Mouse (Mus musculus) left cerebral cortex, postnatal 14 days (tissue): ENCODE measurements at regions not wholly inside any gene's neighbourhood (a gene's known extent, or its start where the extent isn't known, plus 50 kb on each side); places are given as distances from the start of the nearest gene placed in this dataset.

Source experiments
- DNase-seq, 2 experiments: peaks; one replicate each; pipeline ENCODE4 v3.0.0; 2021 to 2022; ENCODE audit warnings: low spot score in 2 of 2, mixed read lengths in 1 of 2
- intact Hi-C: fragments of 180-260 bp; cut with DNase I; formaldehyde crosslinking; loops from one replicate; pipeline ENCODE4 v1.15.1; 2025

GRCm38 (mm10) chr2:170294657-170295056, 133.0 kb downstream of the Bcas1 start:
- no peak for DNase-seq
- intact Hi-C loops = no loop called here

GRCm38 (mm10) chr2:170291841-170292655, 135.6 kb downstream of the Bcas1 start:
- DNase-seq = no peak
- intact Hi-C loops = no loop called here

DNA sequence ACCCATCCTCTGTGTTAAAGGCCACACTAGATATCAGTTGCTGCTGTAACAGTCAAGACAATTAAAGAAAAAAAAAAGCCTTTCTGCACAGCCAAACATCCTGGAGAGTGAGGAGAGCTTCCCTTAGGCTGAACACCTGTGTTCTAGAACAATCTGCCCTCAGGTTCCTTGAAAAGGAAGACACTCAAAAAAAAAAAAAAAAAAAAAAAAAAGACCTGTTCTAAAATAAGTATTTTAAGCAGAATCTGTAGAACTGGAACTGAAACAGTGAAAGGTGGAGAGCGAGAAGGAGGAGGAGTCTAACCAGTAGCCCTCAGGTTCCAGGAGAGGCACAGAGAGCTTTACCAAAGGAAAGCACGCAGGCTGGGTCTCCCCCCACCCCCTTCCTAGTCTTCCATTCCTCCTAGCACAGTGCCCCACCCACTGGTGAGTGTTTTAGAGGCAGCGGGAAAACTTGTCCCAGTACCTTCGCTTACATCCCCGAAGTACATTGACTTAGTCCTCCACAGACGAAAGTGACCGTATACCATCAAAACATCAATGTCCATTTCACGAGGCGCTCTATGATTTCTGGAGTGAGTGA, 138.2 kb downstream of the Bcas1 start:
- DNase-seq = no peak
- intact Hi-C loops = no loop called here

- intact Hi-C loops = no loop called here
- DNase-seq = no peak
Observed at GRCm38 (mm10) chr2:170288787-170289186, 138.9 kb downstream of the Bcas1 start.

GRCm38 (mm10) chr2:170288196-170288595, 139.4 kb downstream of the Bcas1 start:
- intact Hi-C loops = no loop called here
- DNase-seq = no peak

DNA sequence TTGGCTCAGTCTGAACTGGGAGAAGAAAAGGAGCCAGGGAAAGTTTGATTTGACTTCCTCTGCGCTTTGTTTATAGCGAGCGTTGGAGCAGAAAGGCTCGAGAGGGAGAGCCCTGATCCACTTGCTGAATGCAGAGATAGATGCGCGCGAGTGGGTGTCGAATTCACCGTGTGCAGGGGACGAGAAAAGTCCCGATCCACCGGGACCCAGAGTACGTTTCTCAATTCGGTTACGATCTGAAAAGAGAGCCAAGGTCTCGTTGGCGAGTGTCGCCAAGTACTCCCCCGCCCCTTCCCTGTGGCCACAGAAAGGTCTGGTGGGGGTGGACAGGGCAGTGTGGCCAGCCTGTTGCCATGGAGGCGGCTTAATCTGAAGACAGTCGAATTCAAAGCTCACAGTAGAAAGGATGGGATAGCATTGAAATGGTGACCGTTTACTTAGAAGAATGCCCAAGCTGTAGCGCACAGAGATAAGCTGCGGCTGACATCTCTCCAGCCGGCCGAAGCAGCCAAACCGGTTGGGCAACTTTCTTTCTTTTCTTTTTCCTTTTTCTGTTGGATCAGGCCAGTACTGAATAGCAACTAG, 139.5 kb upstream of the Zfp217 start:
- intact Hi-C loops = no loop called here
- peak; percentile 28 to 32 for DNase-seq

GRCm38 (mm10) chr2:170286773-170287172, 138.9 kb upstream of the Zfp217 start:
- intact Hi-C loops = no loop called here
- no peak for DNase-seq

- DNase-seq = no peak
- intact Hi-C loops = loop anchor here (5.0 kb wide), 2 partner anchors 65 to 165 kb away; no protein-coding TSS in a partner anchor
Observed at GRCm38 (mm10) chr2:170282463-170282862, 134.6 kb upstream of the Zfp217 start.

DNA sequence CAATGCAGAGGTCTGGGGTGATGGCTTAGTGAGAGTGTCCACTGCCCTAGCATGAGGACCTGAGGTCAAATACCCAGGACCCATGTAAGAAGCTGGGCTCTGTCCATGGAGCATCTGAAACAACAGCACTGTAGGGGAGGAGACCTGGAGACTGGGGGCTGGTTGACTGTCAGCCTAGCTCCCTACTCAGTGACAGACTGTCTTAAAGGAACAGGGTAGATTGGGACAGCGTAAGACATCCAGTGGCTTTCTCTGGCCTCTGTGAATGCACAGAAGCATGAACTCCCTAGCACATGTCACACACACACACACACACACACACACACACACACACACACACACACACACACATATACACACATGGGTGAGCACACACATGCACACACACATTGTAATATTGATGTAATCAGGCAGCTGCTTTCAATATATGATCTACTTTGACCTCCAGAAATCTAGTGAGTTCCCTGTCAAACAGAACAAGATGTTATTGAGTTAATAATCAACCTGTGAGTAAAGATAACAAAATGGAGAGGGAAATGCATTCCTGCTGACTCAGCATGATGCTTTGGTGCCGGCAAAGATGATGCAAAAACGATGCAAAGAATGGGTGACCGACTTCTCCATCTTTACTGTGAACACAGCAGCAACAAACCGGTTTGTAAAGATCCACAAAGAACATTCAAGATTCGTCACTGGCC, 133.6 kb upstream of the Zfp217 start:
- DNase-seq = no peak
- intact Hi-C loops = loop anchor here (5.0 kb wide), 2 partner anchors 66 to 164 kb away; no protein-coding TSS in a partner anchor

DNA sequence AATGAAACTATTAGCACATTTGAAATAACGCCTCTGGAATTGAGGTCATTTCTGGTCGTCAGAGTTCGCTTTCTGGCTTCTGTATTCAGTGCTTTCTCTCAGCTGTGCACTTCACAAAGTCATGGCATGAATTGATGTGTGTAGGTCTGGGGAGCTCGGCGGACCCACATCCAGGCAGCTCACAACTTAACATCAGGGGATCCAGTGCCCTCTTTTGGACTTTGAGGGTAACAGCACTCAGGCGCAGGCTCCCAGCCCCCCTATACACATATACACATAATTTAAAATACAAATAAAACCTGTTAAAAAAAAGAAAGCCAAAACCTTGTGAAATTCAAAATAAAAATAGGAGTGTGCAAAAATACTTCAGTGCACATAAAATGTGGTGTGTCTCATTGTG, 132.8 kb upstream of the Zfp217 start:
- intact Hi-C loops = loop anchor here (5.0 kb wide), 2 partner anchors 67 to 163 kb away; no protein-coding TSS in a partner anchor
- DNase-seq = peak; percentile 27 to 28

DNA sequence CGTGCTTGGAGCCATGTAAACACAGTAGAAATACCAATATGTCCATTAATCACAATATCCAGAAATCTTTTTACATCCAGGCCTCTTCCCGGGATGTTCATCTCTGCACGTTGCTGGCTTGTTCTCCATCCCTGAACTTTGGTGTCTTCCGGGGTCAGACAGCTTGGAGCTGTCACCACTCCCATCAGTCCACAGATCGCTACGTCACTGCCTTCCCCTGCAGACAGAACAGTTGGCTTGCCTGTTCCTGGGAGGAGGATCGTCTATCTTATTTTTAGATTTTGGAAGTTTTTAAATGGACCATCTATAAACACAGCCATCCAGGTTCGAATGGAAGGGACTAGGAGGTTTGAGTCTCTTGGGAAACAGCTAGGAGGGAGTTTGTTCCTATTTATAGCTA, 130.0 kb upstream of the Zfp217 start:
- intact Hi-C loops = no loop called here
- no peak for DNase-seq

DNA sequence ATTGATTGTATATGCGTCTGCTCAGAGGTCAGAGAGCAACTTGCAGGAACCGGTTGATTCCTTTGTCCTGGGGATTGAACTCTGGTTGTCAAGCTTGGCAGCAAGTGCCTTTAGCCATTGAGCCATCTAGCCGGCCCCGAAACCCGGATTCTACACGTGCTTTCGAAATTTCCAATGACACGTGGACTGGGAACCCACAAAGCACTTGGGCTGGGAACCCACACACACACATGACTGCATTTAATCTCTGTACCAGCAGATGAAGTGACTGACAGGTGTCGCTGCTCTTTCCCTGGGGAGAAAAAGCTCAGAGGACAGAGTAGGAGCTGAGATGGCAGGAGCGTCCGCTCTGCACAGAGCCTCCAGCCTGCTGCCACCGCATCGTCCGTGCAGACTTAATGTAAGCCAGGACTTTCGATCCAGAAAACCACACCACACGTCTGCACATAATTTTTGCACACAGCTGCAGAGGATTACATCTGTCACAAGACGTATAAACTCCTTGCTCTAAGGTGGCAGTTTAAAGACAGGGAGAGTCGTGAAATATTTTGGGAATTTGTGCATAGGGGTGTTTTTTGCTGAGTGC, 129.4 kb upstream of the Zfp217 start:
- no peak for DNase-seq
- intact Hi-C loops = no loop called here

GRCm38 (mm10) chr2:170275687-170276086, 127.8 kb upstream of the Zfp217 start:
- intact Hi-C loops = no loop called here
- DNase-seq = no peak

DNA sequence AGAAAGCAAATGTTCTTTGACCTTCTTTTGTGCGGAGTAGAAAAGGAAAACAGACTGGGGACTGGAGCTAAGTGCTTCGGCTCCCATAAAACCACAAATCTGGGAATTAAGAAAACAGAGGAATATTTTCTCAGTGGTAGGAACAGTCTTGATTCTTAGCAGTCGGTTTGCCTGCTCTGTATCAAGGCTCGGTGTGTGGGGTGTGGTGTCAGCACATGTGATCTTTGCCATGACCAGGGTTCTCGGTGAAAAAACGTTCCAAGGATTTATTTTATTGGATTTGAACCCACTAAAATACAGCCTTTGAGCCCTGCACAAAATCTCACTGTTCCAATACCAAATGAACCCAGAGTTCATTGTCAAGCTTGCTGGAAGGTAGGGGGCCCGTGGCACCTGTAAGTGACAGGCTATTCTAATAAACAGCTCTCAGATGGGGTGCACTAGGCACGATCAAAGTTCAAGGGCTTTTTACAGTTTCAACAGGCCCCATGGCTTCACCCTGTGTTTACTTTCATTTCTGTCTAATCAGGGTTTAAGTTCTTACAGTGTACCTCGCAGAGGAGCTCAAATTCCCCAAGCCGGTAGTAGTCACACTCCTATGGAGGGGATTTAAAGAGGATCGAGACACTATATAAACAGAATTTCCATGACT, 122.1 kb upstream of the Zfp217 start:
- intact Hi-C loops = no loop called here
- DNase-seq = no peak

- intact Hi-C loops = no loop called here
- no peak for DNase-seq
Observed at GRCm38 (mm10) chr2:170268080-170268479, 120.2 kb upstream of the Zfp217 start.

DNA sequence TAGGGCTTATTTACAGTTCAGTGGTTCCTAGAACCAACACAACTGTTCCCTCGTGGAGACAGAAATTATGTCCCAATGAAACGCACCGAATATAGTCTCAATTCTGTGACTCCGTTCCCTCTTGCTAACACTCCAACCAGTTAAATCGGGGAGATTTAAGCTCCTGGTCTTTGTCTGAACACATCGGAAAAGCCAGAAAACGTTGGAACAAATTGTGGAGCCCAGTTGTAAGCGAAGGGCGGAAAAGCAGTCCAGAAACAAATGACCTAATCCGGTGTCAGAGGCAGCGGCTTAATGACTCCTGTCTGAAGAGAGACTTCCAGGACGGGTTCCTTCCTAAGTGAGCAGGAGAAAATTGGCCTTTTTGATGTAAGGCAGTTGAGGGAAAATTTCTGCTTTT, 119.2 kb upstream of the Zfp217 start:
- DNase-seq = no peak
- intact Hi-C loops = no loop called here

DNA sequence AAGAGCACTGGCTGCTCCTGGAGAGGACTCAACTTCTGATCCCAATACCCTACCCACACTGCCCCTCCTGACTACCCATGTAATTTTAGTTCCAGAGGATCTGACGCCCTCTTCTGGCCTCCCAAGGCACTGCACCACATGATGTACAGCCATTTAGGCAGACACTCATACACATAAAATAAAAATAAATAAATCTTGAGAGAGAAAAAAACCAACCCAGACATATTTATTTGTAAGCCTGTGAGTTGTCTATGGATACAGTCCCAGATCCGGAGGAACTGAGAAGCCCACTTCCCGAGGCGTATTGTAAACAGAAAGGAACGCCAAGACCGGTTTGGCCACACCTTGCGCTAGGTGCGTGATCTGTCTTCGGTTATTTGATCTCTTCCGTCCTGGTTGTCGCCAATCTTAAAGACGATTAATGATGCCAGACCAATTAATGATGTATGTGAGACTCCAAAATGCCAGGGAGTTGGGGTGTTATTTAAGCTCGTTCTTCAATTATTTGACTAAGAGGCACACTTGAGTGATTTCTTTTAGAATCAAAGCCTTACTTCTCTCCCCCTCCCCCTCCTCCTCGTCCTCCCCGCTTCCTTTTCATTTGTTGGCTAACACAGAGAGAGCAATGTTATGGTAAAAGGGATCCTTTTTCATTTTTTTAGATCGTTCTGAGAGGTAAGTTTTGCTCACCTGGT, 118.7 kb upstream of the Zfp217 start:
- intact Hi-C loops = no loop called here
- DNase-seq = no peak

DNA sequence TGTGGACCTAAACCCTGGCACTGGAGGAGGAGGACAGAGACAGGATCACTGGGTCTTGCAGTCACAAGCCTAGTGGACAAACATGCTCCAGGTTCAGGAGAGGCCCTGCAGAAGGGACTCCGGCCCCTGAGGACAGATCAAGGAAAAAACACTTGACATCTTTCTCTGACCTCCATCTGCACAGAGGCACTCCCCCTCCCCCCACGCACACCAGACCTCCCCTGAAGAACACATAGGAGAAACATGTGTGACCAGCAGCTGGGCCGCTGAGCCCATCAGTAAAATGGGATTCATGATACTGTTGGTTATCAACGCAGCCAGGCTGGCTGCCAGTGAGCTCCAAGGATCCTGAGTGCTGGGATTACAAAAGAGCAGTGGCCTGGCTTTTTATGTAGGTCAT, 115.7 kb upstream of the Zfp217 start:
- DNase-seq = no peak
- intact Hi-C loops = no loop called here

GRCm38 (mm10) chr2:170261191-170261590, 113.3 kb upstream of the Zfp217 start:
- DNase-seq = no peak
- intact Hi-C loops = no loop called here
